Mouse (Mus musculus): ENCODE results near the gene Olfr1026.

Olfr1026 gene

DNA sequence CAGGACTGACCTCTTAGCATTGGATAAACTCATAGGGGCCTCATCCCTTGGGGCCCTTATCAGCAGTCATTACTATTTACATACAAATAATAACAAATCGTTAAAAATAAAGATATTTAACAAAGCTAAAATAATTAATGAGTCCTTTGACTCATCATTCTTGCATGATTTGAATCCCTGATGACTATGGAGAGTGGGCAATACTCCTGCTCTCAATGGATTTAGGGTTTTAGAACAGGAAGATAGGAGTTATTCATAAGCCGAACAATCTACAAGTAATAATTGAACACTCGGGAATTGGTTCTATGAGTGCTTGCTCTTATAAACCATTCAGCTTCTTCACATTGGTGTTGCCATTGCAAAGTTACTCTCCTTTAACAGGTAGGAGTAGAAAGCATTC lies at the start of gene Olfr1026:
Gene Olfr1026 (plus strand): TSS at position 301 of the 400 bp plus-strand sequence.
- Histone ChIP-seq H3K4me3 (replicated peaks; ENCODE audit: low read length) (no peak within 1 kb of the TSS), H3K9me3 (ENCODE audit: low read length) (no peaks in the 10 kb centered on the region), H3K36me3 (ENCODE audit: insufficient read depth, low read length) (no peaks in the 10 kb centered on the region), H3K4me1 (replicated peaks; ENCODE audit: low read depth, low read length) (no peaks in the 10 kb centered on the region), H3K27me3 (ENCODE audit: insufficient read depth, low read length) (no peaks in the 10 kb centered on the region)
- TF ChIP-seq CTCF (conservative IDR thresholded peaks at IDR 0.05; ENCODE audit: low read length), result no peak
- no peak for TF ChIP-seq POU5F1 (IDR thresholded peaks at IDR 0.05; ENCODE audit: borderline replicate concordance, low read length)
- no peak for TF ChIP-seq NANOG (IDR thresholded peaks at IDR 0.05; ENCODE audit: borderline replicate concordance, low read length)

DNA sequence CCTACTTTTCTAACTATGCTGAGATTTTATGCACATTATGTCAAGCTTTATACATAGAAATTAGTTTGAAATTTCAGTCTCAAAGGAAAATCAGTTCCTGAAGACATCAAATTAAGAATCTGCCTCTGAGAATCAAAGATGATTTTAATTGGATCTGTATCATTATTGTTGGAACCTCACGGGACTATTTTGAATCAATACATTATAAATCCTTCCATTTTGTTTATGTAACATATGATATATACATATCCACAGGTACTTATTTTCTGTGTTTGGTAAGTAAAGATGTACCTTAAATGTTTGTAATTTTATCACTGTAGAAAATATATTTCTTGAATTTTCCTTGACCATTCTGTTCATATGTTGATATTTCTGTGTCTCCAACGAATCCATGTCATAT lies 36.0 kb upstream of the Olfr1026 start, which contains the start of gene Olfr1023:
Gene Olfr1023 (plus strand): TSS at position 301 of the 400 bp plus-strand sequence.
- no peaks in the 10 kb centered on the region for H3K36me3 ChIP-seq (ENCODE audit: insufficient read depth, low read length)
- H3K4me3 ChIP-seq (replicated peaks; ENCODE audit: low read length), result no peak within 1 kb of the TSS
- no peaks in the 10 kb centered on the region for H3K4me1 ChIP-seq (replicated peaks; ENCODE audit: low read depth, low read length)
- TF ChIP-seq POU5F1 (IDR thresholded peaks at IDR 0.05; ENCODE audit: borderline replicate concordance, low read length) (no peak), NANOG (IDR thresholded peaks at IDR 0.05; ENCODE audit: borderline replicate concordance, low read length) (no peak), CTCF (conservative IDR thresholded peaks at IDR 0.05; ENCODE audit: low read length) (no peak)
- no peaks in the 10 kb centered on the region for H3K27me3 ChIP-seq (ENCODE audit: insufficient read depth, low read length)
- no peaks in the 10 kb centered on the region for H3K9me3 ChIP-seq (ENCODE audit: low read length)

DNA sequence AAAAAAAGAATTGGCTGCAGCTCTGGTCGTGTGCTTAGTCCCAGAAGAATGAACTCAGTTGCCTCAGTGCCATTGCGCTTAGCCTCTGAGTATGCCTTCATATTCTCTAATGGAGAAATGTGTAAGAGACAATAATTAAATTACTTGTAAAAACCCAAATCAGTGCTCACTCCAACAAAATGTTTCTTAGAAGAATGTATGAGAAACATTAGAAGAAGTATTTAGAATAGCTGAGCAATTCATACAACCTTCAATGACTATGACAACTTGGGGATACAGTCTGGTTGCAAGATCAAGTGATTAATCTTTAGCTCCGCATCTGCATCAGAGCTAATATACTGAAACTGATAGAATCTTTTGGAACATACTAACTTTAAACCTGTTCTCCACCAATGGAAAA lies 16.4 kb upstream of the Olfr1026 start, which contains the start of gene Olfr1024:
Gene Olfr1024 (minus strand): TSS at position 101 of the 400 bp plus-strand sequence.
- H3K27me3 ChIP-seq (ENCODE audit: insufficient read depth, low read length), result no peaks in the 10 kb centered on the region
- TF ChIP-seq NANOG (IDR thresholded peaks at IDR 0.05; ENCODE audit: borderline replicate concordance, low read length) (no peak), CTCF (conservative IDR thresholded peaks at IDR 0.05; ENCODE audit: low read length) (no peak), POU5F1 (IDR thresholded peaks at IDR 0.05; ENCODE audit: borderline replicate concordance, low read length) (no peak)
- no peaks in the 10 kb centered on the region for H3K36me3 ChIP-seq (ENCODE audit: insufficient read depth, low read length)
- no peak within 1 kb of the TSS for H3K4me3 ChIP-seq (replicated peaks; ENCODE audit: low read length)
- H3K9me3 ChIP-seq (ENCODE audit: low read length), result no peaks in the 10 kb centered on the region
- H3K4me1 ChIP-seq (replicated peaks; ENCODE audit: low read depth, low read length), result no peaks in the 10 kb centered on the region

DNA sequence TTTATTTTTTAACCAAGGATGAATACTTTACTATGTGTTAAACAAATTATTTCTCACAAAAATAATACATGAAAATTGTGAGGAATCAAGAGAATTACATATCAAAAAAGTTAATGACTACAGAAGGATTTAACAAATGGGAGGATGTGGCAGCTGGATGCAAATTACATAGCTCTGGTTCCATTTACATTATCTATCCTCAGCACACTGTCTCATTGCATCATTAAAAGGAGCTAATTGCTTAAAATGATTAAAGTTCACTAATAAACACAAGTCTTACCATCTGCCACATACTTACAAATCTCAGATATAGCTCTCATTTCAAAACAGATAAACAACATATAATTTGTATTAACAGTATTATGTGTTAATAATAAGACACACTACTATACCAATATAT lies 8.2 kb upstream of the Olfr1026 start:
- no peaks in the 10 kb centered on the region for H3K4me1 ChIP-seq (replicated peaks; ENCODE audit: low read depth, low read length)
- no peak for TF ChIP-seq NANOG (IDR thresholded peaks at IDR 0.05; ENCODE audit: borderline replicate concordance, low read length)
- no peak for TF ChIP-seq CTCF (conservative IDR thresholded peaks at IDR 0.05; ENCODE audit: low read length)
- no peak overlapping the region for H3K4me3 ChIP-seq (replicated peaks; ENCODE audit: low read length)
- H3K9me3 ChIP-seq (ENCODE audit: low read length), result no peaks in the 10 kb centered on the region
- no peaks in the 10 kb centered on the region for H3K27me3 ChIP-seq (ENCODE audit: insufficient read depth, low read length)
- no peaks in the 10 kb centered on the region for H3K36me3 ChIP-seq (ENCODE audit: insufficient read depth, low read length)

DNA sequence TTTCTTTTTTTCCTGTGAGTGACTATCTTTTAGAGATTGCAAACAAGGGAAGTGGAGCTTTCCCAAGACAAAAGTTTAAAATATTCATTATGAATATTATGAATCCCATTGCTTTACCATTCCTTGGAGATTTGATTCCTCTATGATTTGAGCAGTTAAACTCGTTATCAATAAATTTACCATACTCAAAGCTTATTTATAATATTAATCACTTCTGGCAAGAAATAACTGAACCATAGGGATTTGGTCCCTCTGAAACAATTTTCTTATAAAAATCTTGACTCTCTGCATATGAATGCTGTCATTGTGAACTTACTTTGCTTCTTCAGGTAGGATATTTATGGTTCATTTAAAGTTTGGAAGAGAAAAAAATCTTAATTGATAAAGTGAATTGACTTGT lies 6.5 kb upstream of the Olfr1026 start, which contains the start of gene Olfr1025-ps1:
Gene Olfr1025-ps1 (plus strand): TSS at position 301 of the 400 bp plus-strand sequence.
- H3K9me3 ChIP-seq (ENCODE audit: low read length), result no peaks in the 10 kb centered on the region
- no peaks in the 10 kb centered on the region for H3K27me3 ChIP-seq (ENCODE audit: insufficient read depth, low read length)
- H3K4me3 ChIP-seq (replicated peaks; ENCODE audit: low read length), result no peak within 1 kb of the TSS
- no peak for TF ChIP-seq POU5F1 (IDR thresholded peaks at IDR 0.05; ENCODE audit: borderline replicate concordance, low read length)
- TF ChIP-seq NANOG (IDR thresholded peaks at IDR 0.05; ENCODE audit: borderline replicate concordance, low read length), result no peak
- no peaks in the 10 kb centered on the region for H3K36me3 ChIP-seq (ENCODE audit: insufficient read depth, low read length)
- no peaks in the 10 kb centered on the region for H3K4me1 ChIP-seq (replicated peaks; ENCODE audit: low read depth, low read length)

DNA sequence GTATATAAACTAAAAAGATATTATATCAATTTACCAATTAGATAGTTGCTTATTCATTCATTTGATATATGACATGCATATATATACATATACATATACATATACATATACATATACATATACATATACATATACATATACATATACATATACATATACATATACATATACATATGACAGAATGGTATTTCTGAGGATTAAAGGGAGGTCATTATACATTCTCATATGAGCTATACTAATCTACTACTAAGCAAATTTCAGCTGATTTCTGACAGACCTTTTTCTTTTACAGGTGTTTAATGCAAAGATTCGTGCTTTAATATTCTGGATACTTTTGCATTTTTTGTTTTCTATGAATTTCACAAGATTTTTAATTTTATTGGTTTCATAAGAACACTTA lies 28.8 kb downstream of the Olfr1026 start, which contains the start of gene Olfr1028:
Gene Olfr1028 (plus strand): TSS at position 301 of the 400 bp plus-strand sequence.
- H3K4me3 ChIP-seq (replicated peaks; ENCODE audit: low read length), result no peak within 1 kb of the TSS
- H3K36me3 ChIP-seq (ENCODE audit: insufficient read depth, low read length), result no peaks in the 10 kb centered on the region
- H3K4me1 ChIP-seq (replicated peaks; ENCODE audit: low read depth, low read length), result no peaks in the 10 kb centered on the region
- no peak for TF ChIP-seq NANOG (IDR thresholded peaks at IDR 0.05; ENCODE audit: borderline replicate concordance, low read length)
- TF ChIP-seq POU5F1 (IDR thresholded peaks at IDR 0.05; ENCODE audit: borderline replicate concordance, low read length), result no peak
- no peak for TF ChIP-seq CTCF (conservative IDR thresholded peaks at IDR 0.05; ENCODE audit: low read length)
- H3K27me3 ChIP-seq (ENCODE audit: insufficient read depth, low read length), result no peaks in the 10 kb centered on the region
- no peaks in the 10 kb centered on the region for H3K9me3 ChIP-seq (ENCODE audit: low read length)

DNA sequence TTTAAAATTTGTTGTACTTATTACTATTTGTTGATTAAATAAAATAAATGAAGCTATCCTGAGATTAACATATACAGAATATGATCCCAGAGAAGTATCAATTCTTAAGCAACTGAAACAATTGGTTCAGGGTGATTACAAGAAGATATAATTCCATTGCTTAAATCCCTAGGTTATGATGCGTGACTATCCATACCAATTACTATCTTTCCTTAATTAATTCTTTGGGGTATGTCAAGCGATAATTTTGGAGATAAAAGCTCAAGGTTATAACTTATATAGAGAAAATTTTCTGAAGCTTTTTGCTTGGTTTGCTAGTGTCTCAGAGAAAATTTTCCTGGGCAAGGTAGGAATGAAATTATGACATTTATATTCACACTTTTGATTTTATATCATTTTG lies 52.2 kb downstream of the Olfr1026 start, which contains the start of gene Olfr1029:
Gene Olfr1029 (plus strand): TSS at position 301 of the 400 bp plus-strand sequence.
- TF ChIP-seq NANOG (IDR thresholded peaks at IDR 0.05; ENCODE audit: borderline replicate concordance, low read length), result no peak

More for the DNA sequence above, 52.2 kb downstream of the Olfr1026 start, which contains the start of gene Olfr1029:
- H3K27me3 ChIP-seq (ENCODE audit: insufficient read depth, low read length), result no peaks in the 10 kb centered on the region
- H3K9me3 ChIP-seq (ENCODE audit: low read length), result no peaks in the 10 kb centered on the region
- H3K36me3 ChIP-seq (ENCODE audit: insufficient read depth, low read length), result no peaks in the 10 kb centered on the region
- no peak within 1 kb of the TSS for H3K4me3 ChIP-seq (replicated peaks; ENCODE audit: low read length)
- no peaks in the 10 kb centered on the region for H3K4me1 ChIP-seq (replicated peaks; ENCODE audit: low read depth, low read length)
